Mouse (Mus musculus) lung, postnatal 36 days (tissue): ENCODE measurements around the gene Clstn1.

Source experiments
- DNase-seq: peaks from one replicate; pipeline ENCODE4 v3.0.0; 2022; ENCODE audit warnings: mixed read lengths

Gene Clstn1

GRCm38 (mm10) chr4:149567432-149568026, 18.7 kb upstream of the Clstn1 start:
- DNase-seq: peak; percentile 79

- DNase-seq: no peak
Observed at GRCm38 (mm10) chr4:149568622-149569021, 17.6 kb upstream of the Clstn1 start.

DNA sequence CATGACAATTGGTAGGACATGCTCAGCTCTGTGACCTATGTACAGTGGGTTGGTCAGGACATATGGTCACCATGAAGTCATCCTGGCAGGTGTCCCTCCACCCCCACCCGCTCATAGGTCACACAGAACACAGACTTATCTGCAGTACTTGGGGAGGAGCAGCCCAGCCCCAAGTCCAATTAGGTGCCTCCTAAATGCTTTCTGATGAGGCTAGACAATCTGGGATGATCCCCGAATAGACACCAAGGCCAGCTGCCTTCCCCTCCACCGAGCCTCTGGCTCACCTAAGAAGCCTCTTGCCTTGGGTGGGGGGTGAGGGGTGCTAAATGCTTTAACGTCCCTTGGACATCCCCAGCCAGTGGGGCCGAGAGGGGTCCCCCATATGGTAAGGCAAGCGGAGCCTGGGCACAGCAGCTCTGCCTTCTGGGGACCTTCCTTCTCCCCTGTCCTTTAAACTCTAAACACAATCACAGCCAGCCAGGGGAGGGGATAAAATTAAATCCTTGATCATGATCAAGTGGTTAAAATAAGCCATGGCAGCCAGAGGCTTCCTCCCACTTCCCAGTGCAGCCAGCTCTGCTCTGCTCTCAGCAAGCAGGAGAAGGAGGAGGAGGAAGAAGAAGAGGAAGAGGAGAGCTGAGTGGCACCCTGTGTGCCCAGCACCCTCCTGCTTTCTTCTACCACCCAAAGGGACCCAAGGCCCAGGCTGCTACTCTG, 16.3 kb upstream of the Clstn1 start:
- no peak for DNase-seq

- no peak for DNase-seq
Observed at GRCm38 (mm10) chr4:149570498-149570863, 15.8 kb upstream of the Clstn1 start.

- DNase-seq: peak; percentile 74
Observed at GRCm38 (mm10) chr4:149571209-149571608, 15.1 kb upstream of the Clstn1 start.

GRCm38 (mm10) chr4:149571651-149572149, 14.6 kb upstream of the Clstn1 start:
- DNase-seq: peak; percentile 89

GRCm38 (mm10) chr4:149572446-149572845, 13.8 kb upstream of the Clstn1 start:
- peak; percentile 17 for DNase-seq

GRCm38 (mm10) chr4:149572851-149573250, 13.4 kb upstream of the Clstn1 start:
- DNase-seq: peak; percentile 91

GRCm38 (mm10) chr4:149574391-149574821, 11.9 kb upstream of the Clstn1 start:
- DNase-seq: peak; percentile 22

- DNase-seq: no peak
Observed at GRCm38 (mm10) chr4:149576061-149576460, 10.2 kb upstream of the Clstn1 start.

GRCm38 (mm10) chr4:149576993-149577548, 9.2 kb upstream of the Clstn1 start:
- no peak for DNase-seq

DNA sequence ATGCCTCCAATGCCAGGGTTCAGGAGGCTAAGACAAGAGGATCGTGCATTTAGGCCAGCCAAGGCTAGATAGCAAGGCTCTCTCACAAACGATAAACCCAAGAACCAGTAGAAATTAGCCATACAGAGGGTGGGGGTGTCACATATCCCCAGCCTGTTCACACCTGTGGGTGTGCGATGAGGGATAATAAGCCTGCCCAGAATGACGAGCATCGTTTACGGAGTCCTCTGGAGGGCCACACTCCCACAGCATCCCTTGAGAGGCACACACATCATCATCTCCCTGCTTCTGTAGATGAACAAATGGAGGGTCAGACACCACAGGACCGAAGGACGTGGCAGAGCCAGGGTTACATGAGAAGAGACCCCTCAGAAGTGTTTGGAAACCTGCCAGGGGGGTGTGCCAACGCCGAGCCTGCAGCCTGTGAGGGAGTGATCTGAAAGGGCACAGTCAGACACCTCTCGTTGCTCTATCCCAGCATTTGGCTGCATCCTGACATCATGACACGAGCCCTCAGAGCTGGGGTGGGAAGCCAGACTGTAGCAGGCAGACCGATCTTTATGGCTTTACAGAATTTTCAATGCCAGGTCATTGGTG, 8.1 kb upstream of the Clstn1 start:
- no peak for DNase-seq

- DNase-seq: no peak
Observed at GRCm38 (mm10) chr4:149578831-149579230, 7.4 kb upstream of the Clstn1 start.

GRCm38 (mm10) chr4:149585236-149585635, 1.0 kb upstream of the Clstn1 start:
- DNase-seq: no peak

- peak; percentile 31 for DNase-seq
Observed at GRCm38 (mm10) chr4:149586783-149587595, 721 bp downstream of the Clstn1 start.

DNA sequence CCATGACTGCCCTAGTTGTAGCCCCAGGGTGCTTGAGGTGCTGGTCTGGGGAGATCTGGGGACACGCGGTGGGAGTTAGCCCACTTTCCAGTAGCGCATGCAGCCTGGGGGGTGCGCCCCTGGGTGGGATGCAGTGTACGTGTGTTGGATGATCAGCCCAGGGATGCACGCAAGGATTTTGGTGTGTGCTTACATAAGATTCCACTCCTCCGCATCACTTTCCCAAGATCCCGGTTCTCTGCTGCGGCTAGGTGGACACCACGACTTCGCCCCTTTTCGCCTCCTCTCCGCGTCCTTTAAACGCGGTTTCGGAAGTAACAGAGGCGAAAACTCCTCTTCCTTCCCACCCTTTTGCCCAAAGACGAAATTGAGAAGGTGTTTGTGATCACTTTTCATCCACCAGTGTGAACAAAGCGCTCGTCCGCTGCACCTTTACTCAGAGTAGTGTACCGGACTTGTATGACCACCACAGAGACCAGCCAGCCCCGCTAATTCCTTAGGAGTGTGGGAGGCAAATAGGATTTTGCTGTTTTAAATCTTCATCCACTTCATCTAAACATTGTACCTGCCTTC, 1.4 kb downstream of the Clstn1 start:
- no peak for DNase-seq

- DNase-seq: no peak
Observed at GRCm38 (mm10) chr4:149590200-149590599, 3.9 kb downstream of the Clstn1 start.

DNA sequence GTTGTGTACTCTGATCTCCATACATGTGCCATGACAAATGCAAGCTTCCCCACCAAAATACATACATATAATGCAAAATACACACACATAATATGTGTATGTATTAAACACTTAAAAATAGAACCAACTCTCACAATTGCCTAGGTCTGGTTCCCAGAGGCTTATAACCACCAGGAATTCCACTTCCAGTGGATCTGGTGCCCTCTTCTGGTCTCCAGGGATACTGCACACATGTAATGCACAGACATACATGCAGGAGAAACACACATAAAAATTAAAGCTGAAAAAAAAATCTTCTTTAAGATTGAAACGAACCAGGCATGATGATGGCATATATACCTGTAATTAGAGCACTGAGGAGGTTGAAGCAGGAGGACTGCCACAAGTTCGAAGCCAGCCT, 5.2 kb downstream of the Clstn1 start:
- no peak for DNase-seq

GRCm38 (mm10) chr4:149594913-149595581, 8.8 kb downstream of the Clstn1 start:
- no peak for DNase-seq

- peak; percentile 81 for DNase-seq
Observed at GRCm38 (mm10) chr4:149597641-149598208, 11.5 kb downstream of the Clstn1 start.

DNA sequence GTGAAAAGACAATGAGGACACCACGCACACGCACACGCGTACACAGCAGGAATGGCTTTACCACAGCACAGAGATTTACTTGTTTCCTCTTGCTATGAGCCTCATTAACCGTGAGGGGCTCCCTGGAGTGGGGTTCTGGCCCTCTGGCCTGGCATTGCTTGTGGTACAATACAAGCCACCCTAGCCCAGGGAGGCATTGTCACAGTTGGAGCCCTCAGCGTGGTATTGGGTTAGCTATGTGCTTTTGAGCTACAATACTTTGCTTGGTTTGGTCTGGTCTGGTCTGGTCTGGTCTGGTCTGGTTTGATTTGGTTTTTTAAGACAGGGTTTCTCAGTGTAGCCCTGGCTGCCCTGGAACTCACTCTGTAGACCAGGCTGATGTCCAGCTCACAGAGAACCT, 13.3 kb downstream of the Clstn1 start:
- DNase-seq: no peak

- no peak for DNase-seq
Observed at GRCm38 (mm10) chr4:149600130-149600529, 13.9 kb downstream of the Clstn1 start.
